Mouse (Mus musculus): ENCODE results near the gene Veph1.
"Not testable (repeated sequence)": the region's sequence is repeated elsewhere in the genome, so short reads cannot be mapped to it uniquely, and the experiment has no call there.

Veph1 gene

DNA sequence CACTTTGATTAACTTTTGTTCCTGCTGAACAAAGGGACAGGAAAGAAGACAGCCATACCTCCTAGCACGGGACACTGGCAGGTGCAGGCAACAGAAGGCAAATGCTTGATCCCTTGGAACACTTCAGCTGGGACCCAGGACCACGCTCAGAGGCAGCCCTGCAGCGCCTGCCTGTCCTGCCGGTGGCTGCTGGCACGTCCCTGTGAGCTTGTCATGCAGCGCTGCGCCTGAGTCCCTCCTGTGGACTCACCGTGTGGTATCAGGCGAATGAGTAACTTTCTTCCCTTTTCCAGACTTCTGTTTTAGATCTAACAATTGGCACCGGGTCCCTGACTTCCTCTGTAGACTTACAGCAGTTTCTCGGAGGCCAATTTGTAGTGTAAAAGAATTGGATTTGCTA is at the start of gene Veph1:
TSS of gene Veph1 (minus strand) at position 293 of the 400 bp plus-strand sequence.
- no peak for DNase-seq (ENCODE audit: low read depth, low spot score)

DNA sequence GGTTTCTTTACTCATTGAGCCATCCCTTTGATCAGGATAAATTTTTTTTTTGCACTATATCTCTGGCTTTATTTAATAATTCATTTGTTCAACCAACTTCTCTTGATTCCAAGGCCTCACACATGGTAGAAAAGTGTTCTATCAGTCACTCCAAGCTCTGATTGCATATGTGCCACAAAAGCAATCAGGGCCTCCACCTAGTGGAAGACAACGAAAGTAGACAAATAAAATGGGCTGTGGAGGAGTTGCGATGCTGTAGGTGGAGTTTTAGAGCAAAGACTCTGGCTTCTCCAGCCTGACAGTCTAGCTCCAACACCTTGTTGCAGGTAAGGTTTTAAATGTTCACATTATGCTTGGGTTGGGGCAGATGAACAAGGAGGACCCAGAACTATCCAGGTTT is 44.1 kb upstream of the Veph1 start:
- DNase-seq (ENCODE audit: low read depth, low spot score), result no peak

DNA sequence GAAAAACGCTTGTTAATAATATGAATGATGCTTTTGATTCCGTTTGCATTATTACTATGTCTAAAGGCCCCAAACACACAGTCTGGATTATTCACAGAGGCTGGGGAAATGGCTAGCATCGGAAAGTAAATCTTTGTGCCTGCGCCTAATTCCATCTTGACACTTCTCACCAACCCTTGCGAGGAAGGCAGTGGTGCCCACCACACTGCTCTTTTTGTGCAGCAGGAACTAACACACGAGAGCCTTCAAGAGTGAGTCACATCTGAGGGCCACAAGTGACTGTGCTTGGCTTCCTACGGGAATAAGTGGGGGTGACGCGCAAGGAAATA is 35.7 kb upstream of the Veph1 start:
- DNase-seq (ENCODE audit: low read depth, low spot score), result no peak

GRCm38 (mm10) chr3:66331592-66332400 is 35.2 kb upstream of the Veph1 start:
- no peak for DNase-seq (ENCODE audit: low read depth, low spot score)

GRCm38 (mm10) chr3:66330896-66331579 is 34.4 kb upstream of the Veph1 start:
- no peak for DNase-seq (ENCODE audit: low read depth, low spot score)

- DNase-seq (ENCODE audit: low read depth, low spot score), result no peak
Measured at GRCm38 (mm10) chr3:66325962-66326834, 29.6 kb upstream of the Veph1 start.

GRCm38 (mm10) chr3:66325486-66325951 is 28.9 kb upstream of the Veph1 start:
- DNase-seq (ENCODE audit: low read depth, low spot score), result no peak

DNA sequence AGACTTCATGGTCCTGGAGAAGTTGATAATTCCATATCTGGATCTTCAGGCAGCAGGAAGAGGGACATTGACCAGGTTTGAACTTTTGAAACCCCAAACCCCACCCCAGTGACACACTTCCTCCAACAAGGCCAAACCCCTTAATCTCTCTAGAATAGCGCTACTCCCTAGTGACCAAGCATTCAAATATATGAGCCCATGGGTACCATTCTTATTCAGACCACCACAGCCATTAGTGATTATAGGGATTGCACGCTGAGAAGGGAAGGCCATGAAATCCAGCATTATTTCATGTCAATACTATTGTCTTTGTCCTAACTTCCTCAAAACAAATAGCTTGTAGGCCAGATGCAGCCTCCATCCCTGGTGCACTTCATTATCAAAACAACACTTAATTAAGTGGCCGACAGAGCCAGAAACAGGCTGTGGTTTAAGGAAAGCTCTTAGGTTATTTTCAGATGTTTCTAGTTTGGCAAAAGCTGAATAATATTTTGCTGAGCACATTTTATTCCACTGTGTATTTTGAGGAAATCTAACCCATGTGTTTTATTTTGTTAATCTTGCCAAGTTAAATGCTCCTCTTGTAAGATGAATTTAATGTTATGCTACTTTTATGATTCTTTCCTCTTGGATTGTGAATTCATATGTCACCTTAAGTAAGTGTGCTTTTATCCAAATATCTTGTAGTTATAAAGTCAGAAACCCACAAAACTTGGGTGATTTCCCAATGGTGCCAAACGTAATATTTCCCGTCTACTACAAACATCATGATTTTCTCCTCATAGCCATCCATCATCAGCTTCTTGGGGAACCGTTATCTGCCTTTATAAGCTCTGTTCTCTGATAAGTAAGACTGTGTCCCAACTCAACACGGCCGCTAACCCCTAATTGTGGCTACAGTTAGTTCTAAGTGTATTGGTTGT is 18.4 kb upstream of the Veph1 start:
- no peak for DNase-seq (ENCODE audit: low read depth, low spot score)

DNA sequence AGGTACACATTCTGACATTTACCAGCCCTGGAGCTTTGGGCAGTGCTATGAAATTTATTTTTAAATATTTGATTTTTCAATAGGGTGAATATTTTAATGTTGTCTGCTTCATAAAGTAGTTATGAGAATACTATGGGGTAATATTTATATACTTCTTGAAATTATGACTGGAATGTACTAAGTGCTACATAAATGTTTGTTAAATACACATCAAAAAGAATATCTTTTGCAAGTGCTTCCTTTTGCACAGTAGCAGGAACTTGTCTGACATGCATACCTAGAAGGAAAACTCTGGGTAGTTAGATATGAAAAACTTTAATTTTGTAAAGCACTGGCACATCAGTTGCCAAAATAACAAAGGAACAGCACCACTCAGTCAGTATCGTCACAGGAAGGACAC is 13.9 kb upstream of the Veph1 start:
- no peak for DNase-seq (ENCODE audit: low read depth, low spot score)

- no peak for DNase-seq (ENCODE audit: low read depth, low spot score)
Measured at GRCm38 (mm10) chr3:66309531-66309930, 12.9 kb upstream of the Veph1 start.

- DNase-seq (ENCODE audit: low read depth, low spot score), result no peak
Measured at GRCm38 (mm10) chr3:66295236-66295635, 1.4 kb downstream of the Veph1 start.

GRCm38 (mm10) chr3:66294729-66295128 is 1.9 kb downstream of the Veph1 start:
- no peak for DNase-seq (ENCODE audit: low read depth, low spot score)

DNA sequence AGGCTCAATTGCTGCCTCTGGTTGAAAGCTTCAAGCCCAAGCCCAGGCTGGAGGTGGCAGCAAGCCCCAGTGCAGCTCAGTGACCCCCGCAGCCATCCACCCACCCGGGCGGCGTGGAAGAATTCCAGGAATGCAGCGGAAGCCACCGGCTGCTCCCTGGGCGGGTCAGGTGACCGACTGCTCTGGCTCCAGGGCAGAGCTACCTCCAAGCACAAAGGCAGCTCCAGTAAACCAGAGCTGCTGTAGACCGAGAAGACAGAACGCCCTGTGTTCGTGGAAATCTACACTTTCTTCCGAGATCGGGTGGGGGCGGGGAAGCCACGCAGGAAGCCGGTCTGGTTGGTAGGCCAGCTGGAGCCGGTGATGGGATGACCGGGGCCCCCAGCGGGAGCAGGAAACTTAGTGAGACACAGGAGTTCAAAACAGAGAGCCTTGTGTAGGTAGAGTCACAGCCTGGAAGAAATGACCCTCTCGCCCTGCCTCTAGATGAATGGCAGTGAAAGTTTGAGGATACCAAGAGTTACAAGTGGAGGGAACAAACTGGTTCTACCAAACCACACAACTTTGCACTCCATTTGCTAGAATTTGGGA is 4.2 kb downstream of the Veph1 start:
- DNase-seq (ENCODE audit: low read depth, low spot score), result no peak

DNA sequence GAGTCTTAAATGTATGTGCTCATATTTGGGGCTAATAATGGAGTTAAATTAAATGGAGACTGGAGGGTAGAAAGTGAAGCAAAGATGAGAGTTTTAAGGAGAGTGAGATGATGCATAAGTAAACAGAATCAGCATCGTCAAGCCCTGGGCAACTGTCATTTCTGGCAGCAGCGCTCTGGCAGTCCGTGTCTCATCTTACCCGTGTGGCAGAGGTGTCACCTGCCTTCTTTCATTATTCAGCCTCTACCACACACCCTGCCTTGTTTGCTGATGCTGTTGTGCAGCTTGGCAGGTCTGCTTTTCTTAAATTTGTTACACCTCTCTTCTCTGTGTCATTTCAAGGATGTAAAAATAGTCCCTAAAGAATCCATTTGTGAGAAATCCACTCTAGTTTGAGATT is 33.4 kb downstream of the Veph1 start:
- DNase-seq (ENCODE audit: low read depth, low spot score), result no peak

DNA sequence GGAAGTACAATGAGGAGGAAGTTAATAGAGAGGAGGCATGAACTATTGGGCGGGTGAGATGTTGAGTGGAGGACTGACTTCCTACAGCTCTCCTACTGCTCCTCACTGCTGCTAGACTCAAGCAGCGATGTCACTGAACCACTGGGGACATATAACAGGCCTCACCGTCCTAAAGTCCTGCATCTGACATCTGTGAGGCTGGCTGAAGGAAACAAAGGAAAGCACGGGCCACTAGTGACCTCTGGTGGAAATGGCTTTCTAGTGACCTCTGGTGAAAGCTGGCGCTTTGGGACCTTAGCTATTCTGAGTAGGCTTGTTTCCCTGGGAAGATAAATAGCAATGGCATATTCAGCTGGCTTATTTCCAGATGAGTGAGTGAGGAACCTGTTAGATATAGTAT is 34.3 kb downstream of the Veph1 start:
- no peak for DNase-seq (ENCODE audit: low read depth, low spot score)

DNA sequence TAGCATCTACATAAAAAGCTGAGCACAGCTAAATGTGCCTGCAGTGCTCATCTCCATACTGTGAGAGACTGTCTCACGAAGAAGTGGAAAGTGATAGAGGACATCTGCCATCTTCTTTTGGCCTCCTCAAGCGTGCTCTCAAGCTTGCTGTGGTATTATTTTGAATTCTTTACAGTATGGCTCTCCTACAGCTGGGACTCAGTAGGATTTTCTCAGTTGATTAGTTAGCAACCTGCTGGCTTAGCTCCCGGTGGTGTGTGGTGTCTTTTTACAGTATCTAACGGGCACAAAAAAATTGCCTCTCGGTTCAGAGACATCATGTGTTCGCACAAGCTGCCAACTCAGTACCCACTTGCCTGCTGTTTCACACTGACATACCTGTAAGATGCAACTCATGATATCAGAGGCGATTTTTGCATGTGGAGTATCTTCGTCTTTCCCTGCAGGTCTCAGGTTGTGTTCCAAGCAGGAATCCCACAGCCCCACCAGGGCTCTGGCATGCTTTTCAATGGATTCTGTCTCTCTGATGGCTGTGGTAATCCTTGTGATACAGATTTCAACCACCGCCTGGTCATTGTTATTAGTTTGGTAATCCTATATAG is 42.0 kb downstream of the Veph1 start:
- DNase-seq (ENCODE audit: low read depth, low spot score), result no peak

- DNase-seq (ENCODE audit: low read depth, low spot score), result no peak
Measured at GRCm38 (mm10) chr3:66251842-66252241, 44.8 kb downstream of the Veph1 start.

- DNase-seq (ENCODE audit: low read depth, low spot score), result no peak
Measured at GRCm38 (mm10) chr3:66240476-66240875, 56.2 kb downstream of the Veph1 start.

DNA sequence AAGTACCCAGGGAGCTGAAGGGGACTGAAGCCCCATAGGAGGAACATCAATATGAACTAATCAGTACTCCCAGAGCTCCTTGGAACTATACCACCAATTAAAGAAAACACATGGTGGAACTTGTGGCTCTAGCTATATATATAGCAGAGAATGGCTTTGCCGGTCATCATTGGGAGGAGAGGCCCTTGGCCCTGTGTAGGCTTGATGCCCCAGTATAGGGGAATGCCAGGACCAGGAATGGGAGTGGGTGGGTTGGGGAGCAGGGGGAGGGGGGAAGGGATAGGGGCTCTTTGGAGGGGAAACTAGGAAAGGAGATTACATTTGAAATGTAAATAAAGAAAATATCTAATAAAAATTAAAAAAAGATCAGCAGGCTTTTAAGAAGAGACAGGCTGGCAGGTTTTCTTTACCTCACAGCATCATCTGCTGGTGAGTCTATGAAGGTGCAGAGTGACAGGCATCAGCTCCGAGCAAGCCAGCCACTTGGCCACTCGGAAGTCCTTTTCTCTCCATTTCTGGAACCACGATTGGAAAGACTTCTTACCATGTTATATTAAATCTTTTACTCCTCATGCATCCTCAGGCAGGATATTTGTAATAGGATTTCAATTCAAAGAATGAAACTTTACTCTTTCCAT is 60.3 kb downstream of the Veph1 start:
- DNase-seq (ENCODE audit: low read depth, low spot score), result not testable (repeated sequence)

Measured in CD4-positive helper T cell, adult 2 months (primary cell).